Mouse (Mus musculus) lung, postnatal 0 days (tissue): ENCODE measurements at regions not wholly inside any gene's neighbourhood (a gene's known extent, or its start where the extent isn't known, plus 50 kb on each side); places are given as distances from the start of the nearest gene placed in this dataset.

Experiments
- ATAC-seq: fragments of 200-750 bp; cut with Nextera tagmentation; 2 replicates; pipeline ENCODE4 v1.8.0; 2017; ENCODE audit warnings: moderate library complexity
- DNase-seq: peaks from one replicate; pipeline ENCODE4 v3.0.0-alpha.2; 2016; ENCODE audit warnings: low spot score
- H3K27ac ChIP-seq: fragments of 300-500 bp; sonication (generic); 2 replicates; pipeline ENCODE4 v1.5.1; 2014; ENCODE audit warnings: antibody characterized with exemption, mild to moderate bottlenecking, low read length, mixed read lengths
- H3K27me3 ChIP-seq: fragments of 300-500 bp; sonication (generic); replicated peaks from 2 replicates; pipeline ENCODE4 v1.6.1; 2014; ENCODE audit warnings: low read length, mixed read lengths; ENCODE audit not compliant: insufficient read depth
- H3K36me3 ChIP-seq: fragments of 300-500 bp; sonication (generic); 2 replicates; pipeline ENCODE4 v1.6.1; 2014; ENCODE audit warnings: low read length, mixed read lengths; ENCODE audit not compliant: insufficient read depth
- H3K4me1 ChIP-seq: fragments of 300-500 bp; sonication (generic); 2 replicates; pipeline ENCODE4 v1.6.1; 2014; ENCODE audit warnings: antibody characterized with exemption, low read depth, low read length, mixed read lengths; ENCODE audit not compliant: insufficient read depth
- H3K4me2 ChIP-seq: fragments of 300-500 bp; sonication (generic); replicated peaks from 2 replicates; pipeline ENCODE4 v1.6.1; 2014; ENCODE audit warnings: low read depth, mild to moderate bottlenecking, low read length, moderate library complexity, mixed read lengths
- H3K4me3 ChIP-seq: fragments of 300-500 bp; sonication (generic); 2 replicates; pipeline ENCODE4 v1.5.1; 2014; ENCODE audit warnings: low read depth, low read length
- H3K9ac ChIP-seq: fragments of 300-500 bp; sonication (generic); replicated peaks from 2 replicates; pipeline ENCODE4 v1.6.1; 2014; ENCODE audit warnings: low read depth, mild to moderate bottlenecking
- H3K9me3 ChIP-seq: fragments of 300-500 bp; sonication (generic); 2 replicates; pipeline ENCODE4 v1.6.1; 2016; ENCODE audit warnings: low read length, mixed read lengths
- CTCF ChIP-seq: IDR thresholded peaks from 2 replicates; pipeline ENCODE4 v1.5.1; 2016; ENCODE audit warnings: antibody characterized with exemption, mild to moderate bottlenecking
- EP300 ChIP-seq: IDR thresholded peaks from 2 replicates; pipeline ENCODE4 v1.6.1; 2016; ENCODE audit warnings: antibody characterized with exemption, mild to moderate bottlenecking, control low read depth
- WGBS: fragments of 180-500 bp; shearing (Covaris S2); extraction: QIAGEN DNeasy Blood & Tissue Kit; methylation state at CpG from one replicate; pipeline ENCODE4 v1.1.7; 2014; 5-methylcytosine and 5-hydroxymethylcytosine counted together

DNA sequence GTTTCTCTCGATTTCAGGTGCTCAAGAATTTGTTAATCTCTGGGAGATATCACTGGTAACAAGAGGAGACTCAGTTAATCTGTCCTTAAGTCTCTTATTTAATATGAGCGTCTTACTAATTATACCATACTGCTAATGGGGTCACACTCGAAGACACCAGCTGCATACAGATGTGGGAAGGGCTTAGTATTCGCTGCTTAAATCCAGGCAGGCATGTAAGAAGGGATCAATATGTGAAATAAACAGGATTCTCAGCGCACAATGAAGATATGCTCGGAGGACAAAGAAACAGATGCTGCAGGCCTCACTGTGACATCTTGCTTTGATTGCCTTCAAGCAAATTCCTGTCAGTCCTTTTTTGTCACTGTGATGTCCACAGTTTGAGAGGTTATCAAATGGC, 108.3 kb downstream of the Zwint start:
- no peak for TF ChIP-seq EP300
- TF ChIP-seq CTCF = no peak
- ATAC-seq (no peak), DNase-seq (no peak)
- no peak overlapping the region for H3K4me2 ChIP-seq
- no peak overlapping the region for H3K27ac ChIP-seq
- H3K4me1 ChIP-seq = no peaks in the 10 kb centered on the region
- no peaks in the 10 kb centered on the region for H3K9me3 ChIP-seq
- 71% methylated on average over 6 of the region's 6 CpGs for WGBS
- H3K36me3 ChIP-seq = no peaks in the 10 kb centered on the region
- H3K27me3 ChIP-seq = no peaks in the 10 kb centered on the region
- no peak overlapping the region for H3K4me3 ChIP-seq
- H3K9ac ChIP-seq = no peak overlapping the region

DNA sequence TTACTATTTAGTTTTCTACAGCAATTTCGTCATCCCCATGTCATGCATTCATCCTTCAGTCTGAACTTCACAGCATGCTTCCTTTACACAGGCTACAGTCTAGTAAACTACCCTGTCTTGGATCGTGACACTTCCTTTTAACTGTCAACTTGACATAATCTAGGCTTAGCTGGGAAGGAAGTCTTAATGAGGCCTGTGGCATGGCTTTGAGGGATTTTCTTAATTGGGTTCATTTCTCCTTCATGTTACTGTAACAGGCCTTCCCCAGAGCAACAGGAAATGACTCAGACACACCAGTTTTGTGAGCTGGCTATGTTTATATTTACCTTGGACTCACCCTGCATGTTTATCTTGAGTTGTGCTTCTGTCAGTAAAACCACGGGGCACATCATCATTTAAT, 123.7 kb downstream of the Zwint start:
- Histone ChIP-seq H3K4me2 (no peak overlapping the region), H3K9me3 (no peaks in the 10 kb centered on the region), H3K9ac (no peak overlapping the region), H3K36me3 (no peaks in the 10 kb centered on the region), H3K27ac (no peak overlapping the region), H3K4me1 (no peaks in the 10 kb centered on the region), H3K27me3 (no peaks in the 10 kb centered on the region), H3K4me3 (no peak overlapping the region)
- peak; percentile 53 for DNase-seq
- 17% methylated on average over 3 of the region's 3 CpGs for WGBS
- ATAC-seq = peak; percentile 91
- TF ChIP-seq CTCF (no peak), EP300 (peak; percentile 73)

GRCm38 (mm10) chr10:72811614-72812013, 157.0 kb downstream of the Zwint start:
- Histone ChIP-seq H3K4me2 (no peak overlapping the region), H3K27ac (no peak overlapping the region), H3K36me3 (no peaks in the 10 kb centered on the region), H3K4me3 (no peak overlapping the region), H3K9ac (no peak overlapping the region), H3K27me3 (no peaks in the 10 kb centered on the region), H3K9me3 (no peaks in the 10 kb centered on the region), H3K4me1 (no peaks in the 10 kb centered on the region)
- ATAC-seq (no peak), DNase-seq (no peak)
- TF ChIP-seq CTCF (no peak), EP300 (no peak)
- 85% methylated on average over 8 of the region's 8 CpGs for WGBS

DNA sequence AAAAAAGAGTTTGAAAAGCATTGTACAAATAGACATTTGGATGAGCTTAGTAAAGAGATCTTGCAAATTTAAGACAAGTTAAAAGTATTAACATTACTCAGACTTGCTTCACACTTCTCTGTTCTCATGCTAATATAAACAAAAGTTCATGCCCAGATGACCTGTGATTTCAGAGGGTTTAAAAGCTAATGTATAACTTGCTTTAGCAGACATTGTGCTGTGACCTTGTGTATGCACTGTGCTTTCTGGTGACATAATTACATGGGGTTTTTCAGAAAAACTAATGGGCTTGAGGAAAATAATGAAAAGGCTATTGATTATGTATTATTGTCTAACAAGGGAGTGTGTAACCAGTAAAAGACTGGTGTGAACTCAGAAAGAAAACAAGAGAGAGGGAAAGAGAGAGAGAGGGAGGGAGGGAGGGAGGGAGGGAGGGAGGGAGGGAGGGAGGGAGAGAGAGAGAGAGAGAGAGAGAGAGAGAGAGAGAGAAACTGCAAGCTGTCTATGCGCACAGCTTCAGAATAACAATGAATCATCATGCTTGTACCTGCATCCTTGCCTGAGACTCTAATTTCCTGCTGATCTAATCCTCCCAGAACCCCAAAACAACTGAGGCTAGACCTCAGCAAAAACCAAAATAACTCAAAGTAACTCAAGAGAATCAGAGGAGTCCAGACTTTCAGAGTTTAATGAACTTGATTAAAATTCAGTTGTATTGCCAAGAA, 192.9 kb downstream of the Zwint start:
- TF ChIP-seq CTCF (no peak), EP300 (no peak)
- ATAC-seq (no peak), DNase-seq (no peak)
- H3K27me3 ChIP-seq = no peaks in the 10 kb centered on the region
- H3K36me3 ChIP-seq = no peaks in the 10 kb centered on the region
- no peak overlapping the region for H3K4me3 ChIP-seq
- no peak overlapping the region for H3K9ac ChIP-seq
- H3K4me2 ChIP-seq = no peak overlapping the region
- H3K9me3 ChIP-seq = no peaks in the 10 kb centered on the region
- WGBS = 37% methylated on average over 1 of the region's 1 CpGs
- H3K4me1 ChIP-seq = no peaks in the 10 kb centered on the region
- H3K27ac ChIP-seq = no peak overlapping the region

DNA sequence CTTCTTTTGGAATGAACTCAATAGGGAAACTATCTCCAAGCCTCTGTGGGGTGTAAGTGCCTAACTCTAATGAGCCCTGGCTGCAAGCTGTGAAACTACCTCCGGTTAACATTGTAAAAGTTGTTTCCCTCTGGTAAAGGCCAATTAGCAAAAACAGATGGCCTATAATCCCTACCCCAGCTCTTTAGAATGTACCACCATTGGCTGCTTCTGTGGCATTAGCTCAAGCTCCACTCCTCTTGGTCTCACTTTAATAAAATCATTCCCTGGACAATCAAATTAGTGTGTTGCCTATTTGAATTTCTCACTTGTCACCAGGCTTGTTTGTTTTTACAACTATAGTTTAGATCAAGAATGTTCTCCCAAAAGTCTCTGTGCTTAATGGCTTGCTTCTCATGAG, 213.3 kb downstream of the Zwint start:
- no peaks in the 10 kb centered on the region for H3K36me3 ChIP-seq
- WGBS = 46% methylated on average over 1 of the region's 1 CpGs
- H3K4me2 ChIP-seq = no peak overlapping the region
- H3K27ac ChIP-seq = no peak overlapping the region
- no peaks in the 10 kb centered on the region for H3K4me1 ChIP-seq
- DNase-seq = no peak
- H3K9me3 ChIP-seq = no peaks in the 10 kb centered on the region
- no peak overlapping the region for H3K4me3 ChIP-seq
- H3K9ac ChIP-seq = no peak overlapping the region
- TF ChIP-seq EP300 = no peak
- TF ChIP-seq CTCF = no peak
- H3K27me3 ChIP-seq = no peaks in the 10 kb centered on the region
- no peak for ATAC-seq
